Mouse (Mus musculus): ENCODE results near the gene Nexn. TPM values are rescaled to one million over a fixed set of nuclear protein-coding genes. Genes with fewer than 3 reads are reported as not detected.

Nexn gene
- total and polyA plus RNA-seq, 2 experiments: 0.28 TPM; not detected in 1

DNA sequence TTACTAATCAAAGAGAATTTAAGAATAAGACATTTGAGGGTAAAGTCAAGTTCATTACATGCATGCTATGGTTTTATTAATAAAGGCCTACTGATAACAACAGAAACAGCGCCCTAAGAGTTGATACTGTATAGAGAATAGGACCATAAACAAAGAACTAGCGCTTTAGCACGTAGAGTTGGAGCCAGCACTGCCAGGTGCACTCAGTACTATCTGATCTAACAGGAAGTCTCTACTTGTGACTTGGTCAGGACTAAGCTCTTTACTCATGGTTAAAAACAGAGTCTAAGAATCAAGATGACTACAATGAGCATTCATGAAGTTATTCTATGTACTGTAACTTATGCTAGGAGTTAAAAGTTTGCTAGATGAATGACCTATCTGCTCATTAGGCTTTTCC is 61.6 kb downstream of the Nexn start:
- H3K27ac ChIP-seq (replicated peaks; ENCODE audit: insufficient read depth, low read depth, low read length): no peak overlapping the region
- H3K36me3 ChIP-seq (ENCODE audit: control insufficient read depth, insufficient read depth, low read length): no peaks in the 10 kb centered on the region
- no peak overlapping the region for H3K9ac ChIP-seq (ENCODE audit: low read depth, low read length)
- H3K4me3 ChIP-seq (ENCODE audit: insufficient read depth, low read depth, low read length): no peak overlapping the region
- DNase-seq (ENCODE audit: extremely low read depth, low read depth, low spot score): no peak
- 88% methylated on average over 3 of the region's 3 CpGs for WGBS
- no peaks in the 10 kb centered on the region for H3K27me3 ChIP-seq (ENCODE audit: control insufficient read depth, insufficient read depth, low read length)
- H3K4me1 ChIP-seq (ENCODE audit: control insufficient read depth, insufficient read depth, low read length): peaks cover 8% of the 10 kb centered on the region
- peaks cover 6% of the 10 kb centered on the region; the same call in 1 of the 2 replicates for H3K79me2 ChIP-seq (ENCODE audit: control insufficient read depth, insufficient read depth, low read length)
- no peak for TF ChIP-seq POLR2A (IDR thresholded peaks at IDR 0.05; ENCODE audit: extremely low read depth, insufficient read depth, low read length)
- no peak for TF ChIP-seq CTCF (IDR thresholded peaks at IDR 0.05; ENCODE audit: low read depth, low read length)

DNA sequence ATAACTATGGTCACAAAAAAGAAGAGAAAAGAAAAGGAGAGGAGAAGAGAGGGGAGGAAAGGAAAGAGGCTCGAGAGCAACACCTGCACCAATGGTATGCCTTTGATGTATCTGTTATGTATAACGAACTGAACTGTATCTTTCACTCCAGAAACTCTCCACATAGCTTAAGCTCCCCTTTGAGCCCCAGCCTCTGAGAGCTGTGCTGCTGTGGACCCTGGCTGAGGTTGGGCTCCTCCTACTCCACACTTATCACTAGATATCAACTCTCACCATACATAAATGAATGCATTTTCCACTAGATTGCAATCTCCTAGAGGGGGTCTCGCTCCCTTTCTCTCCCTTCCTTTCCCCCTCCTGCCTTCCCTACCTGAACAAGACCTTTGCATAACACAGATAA is 62.2 kb downstream of the Nexn start:
- 81% methylated on average over 3 of the region's 3 CpGs for WGBS
- no peak overlapping the region for H3K27ac ChIP-seq (replicated peaks; ENCODE audit: insufficient read depth, low read depth, low read length)
- no peaks in the 10 kb centered on the region for H3K27me3 ChIP-seq (ENCODE audit: control insufficient read depth, insufficient read depth, low read length)
- H3K36me3 ChIP-seq (ENCODE audit: control insufficient read depth, insufficient read depth, low read length): no peaks in the 10 kb centered on the region
- TF ChIP-seq POLR2A (IDR thresholded peaks at IDR 0.05; ENCODE audit: extremely low read depth, insufficient read depth, low read length) (no peak), CTCF (IDR thresholded peaks at IDR 0.05; ENCODE audit: low read depth, low read length) (no peak)
- DNase-seq (ENCODE audit: extremely low read depth, low read depth, low spot score): no peak
- H3K4me3 ChIP-seq (ENCODE audit: insufficient read depth, low read depth, low read length): no peak overlapping the region
- peaks cover 6% of the 10 kb centered on the region for H3K4me1 ChIP-seq (ENCODE audit: control insufficient read depth, insufficient read depth, low read length)
- H3K79me2 ChIP-seq (ENCODE audit: control insufficient read depth, insufficient read depth, low read length): peaks cover 8% of the 10 kb centered on the region; the same call in 1 of the 2 replicates
- no peak overlapping the region for H3K9ac ChIP-seq (ENCODE audit: low read depth, low read length)

DNA sequence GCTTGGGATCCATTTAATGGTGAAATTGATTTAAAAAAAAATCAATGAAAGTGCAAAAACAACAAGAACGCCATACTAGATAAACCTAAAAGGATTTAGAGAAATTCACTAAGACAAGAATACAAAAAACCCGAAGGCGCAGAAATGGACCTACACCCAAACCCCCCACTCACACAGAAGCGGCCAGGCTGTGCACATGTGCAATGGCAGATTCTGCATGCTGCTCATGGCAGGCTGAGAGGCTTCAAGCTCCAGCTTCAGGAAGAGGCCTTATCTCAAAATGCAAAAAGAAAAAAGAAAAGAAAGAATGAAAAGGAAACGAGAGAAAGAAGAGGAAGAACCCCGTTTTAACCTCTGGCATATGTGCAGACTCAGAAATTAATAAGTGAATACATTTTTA is 62.7 kb downstream of the Nexn start:
- H3K27me3 ChIP-seq (ENCODE audit: control insufficient read depth, insufficient read depth, low read length): no peaks in the 10 kb centered on the region
- TF ChIP-seq POLR2A (IDR thresholded peaks at IDR 0.05; ENCODE audit: extremely low read depth, insufficient read depth, low read length): no peak
- no peak for TF ChIP-seq CTCF (IDR thresholded peaks at IDR 0.05; ENCODE audit: low read depth, low read length)
- H3K36me3 ChIP-seq (ENCODE audit: control insufficient read depth, insufficient read depth, low read length): no peaks in the 10 kb centered on the region
- DNase-seq (ENCODE audit: extremely low read depth, low read depth, low spot score): no peak
- H3K4me1 ChIP-seq (ENCODE audit: control insufficient read depth, insufficient read depth, low read length): peaks cover 4% of the 10 kb centered on the region
- no peak overlapping the region for H3K9ac ChIP-seq (ENCODE audit: low read depth, low read length)
- H3K79me2 ChIP-seq (ENCODE audit: control insufficient read depth, insufficient read depth, low read length): peaks cover 6% of the 10 kb centered on the region; the same call in 1 of the 2 replicates
- no peak overlapping the region for H3K4me3 ChIP-seq (ENCODE audit: insufficient read depth, low read depth, low read length)
- WGBS: 78% methylated on average over 6 of the region's 6 CpGs
- no peak overlapping the region for H3K27ac ChIP-seq (replicated peaks; ENCODE audit: insufficient read depth, low read depth, low read length)

DNA sequence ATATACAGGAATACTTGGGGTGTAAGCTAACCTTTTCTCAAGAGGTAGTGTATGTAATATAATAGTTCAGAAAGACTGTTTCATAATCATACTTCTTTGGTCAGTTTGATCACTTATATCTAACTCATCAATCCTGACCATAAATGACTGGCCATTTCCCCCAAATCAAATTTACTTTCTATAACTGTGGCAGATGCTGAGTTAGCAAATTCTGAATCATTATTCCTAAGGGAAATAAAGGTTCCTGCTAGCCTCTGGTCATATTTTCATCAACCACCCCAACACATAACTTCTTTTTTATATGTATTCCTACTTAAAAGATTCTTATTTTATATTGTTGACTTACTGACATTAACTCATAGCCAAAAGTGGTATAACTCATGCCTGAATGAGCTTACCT is 63.2 kb downstream of the Nexn start:
- TF ChIP-seq POLR2A (IDR thresholded peaks at IDR 0.05; ENCODE audit: extremely low read depth, insufficient read depth, low read length) (no peak), CTCF (IDR thresholded peaks at IDR 0.05; ENCODE audit: low read depth, low read length) (no peak)
- H3K4me3 ChIP-seq (ENCODE audit: insufficient read depth, low read depth, low read length): no peak overlapping the region
- H3K27ac ChIP-seq (replicated peaks; ENCODE audit: insufficient read depth, low read depth, low read length): no peak overlapping the region
- H3K36me3 ChIP-seq (ENCODE audit: control insufficient read depth, insufficient read depth, low read length): no peaks in the 10 kb centered on the region
- H3K4me1 ChIP-seq (ENCODE audit: control insufficient read depth, insufficient read depth, low read length): peaks cover 3% of the 10 kb centered on the region; the same call in 1 of the 2 replicates
- H3K9ac ChIP-seq (ENCODE audit: low read depth, low read length): no peak overlapping the region
- no peak for DNase-seq (ENCODE audit: extremely low read depth, low read depth, low spot score)
- peaks cover 5% of the 10 kb centered on the region; the same call in 1 of the 2 replicates for H3K79me2 ChIP-seq (ENCODE audit: control insufficient read depth, insufficient read depth, low read length)
- H3K27me3 ChIP-seq (ENCODE audit: control insufficient read depth, insufficient read depth, low read length): no peaks in the 10 kb centered on the region

DNA sequence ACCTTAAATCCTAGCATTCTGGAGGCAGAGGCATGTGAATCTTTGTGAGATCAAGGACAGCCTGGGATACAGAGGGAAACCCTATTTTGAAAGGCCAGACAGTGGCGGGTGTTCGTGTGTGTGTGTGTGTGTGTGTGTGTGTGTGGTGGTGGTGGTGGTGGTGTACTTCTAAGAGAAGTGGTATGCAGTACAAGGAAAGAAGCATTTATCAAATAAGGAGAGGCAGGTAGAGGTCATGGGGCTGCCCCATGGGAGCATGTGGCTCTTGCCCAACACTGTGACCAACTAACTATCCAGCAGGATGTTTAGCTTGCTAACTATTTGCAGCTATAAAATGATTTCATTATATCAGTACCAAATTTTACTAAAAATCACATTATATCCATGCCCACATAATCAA is 64.5 kb downstream of the Nexn start:
- H3K27ac ChIP-seq (replicated peaks; ENCODE audit: insufficient read depth, low read depth, low read length): peak overlapping the region; percentile 99
- peak; percentile 69 for DNase-seq (ENCODE audit: extremely low read depth, low read depth, low spot score)
- 21% methylated on average over 2 of the region's 2 CpGs for WGBS

DNA sequence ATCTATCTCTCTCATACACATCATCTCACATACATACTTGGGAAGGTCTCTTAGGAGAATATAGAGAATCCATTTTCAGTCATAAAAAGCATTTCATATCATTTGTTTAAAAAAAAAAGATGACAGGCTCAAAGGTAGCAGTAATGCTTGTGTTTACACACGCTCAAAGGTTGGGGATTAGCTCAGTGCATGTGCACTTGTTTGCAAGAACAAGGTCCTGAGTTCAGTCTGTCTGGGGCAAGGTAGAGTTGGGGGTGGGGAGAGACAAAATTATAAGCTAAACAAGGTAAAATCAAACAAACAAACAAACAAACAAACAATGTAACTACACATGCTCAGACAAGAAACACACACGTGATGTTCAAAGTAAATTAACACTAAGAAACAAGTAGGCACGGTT is 65.0 kb downstream of the Nexn start:
- Histone ChIP-seq H3K4me1 (ENCODE audit: control insufficient read depth, insufficient read depth, low read length) (peaks cover 3% of the 10 kb centered on the region; the same call in 1 of the 2 replicates), H3K9ac (ENCODE audit: low read depth, low read length) (no peak overlapping the region), H3K36me3 (ENCODE audit: control insufficient read depth, insufficient read depth, low read length) (no peaks in the 10 kb centered on the region), H3K27me3 (ENCODE audit: control insufficient read depth, insufficient read depth, low read length) (no peaks in the 10 kb centered on the region), H3K4me3 (ENCODE audit: insufficient read depth, low read depth, low read length) (no peak overlapping the region), H3K27ac (replicated peaks; ENCODE audit: insufficient read depth, low read depth, low read length) (peak overlapping the region; percentile 99), H3K79me2 (ENCODE audit: control insufficient read depth, insufficient read depth, low read length) (peaks cover 2% of the 10 kb centered on the region; the same call in 1 of the 2 replicates)
- DNase-seq (ENCODE audit: extremely low read depth, low read depth, low spot score): peak; percentile 95
- TF ChIP-seq CTCF (IDR thresholded peaks at IDR 0.05; ENCODE audit: low read depth, low read length) (no peak), POLR2A (IDR thresholded peaks at IDR 0.05; ENCODE audit: extremely low read depth, insufficient read depth, low read length) (no peak)
- WGBS: 28% methylated on average over 3 of the region's 3 CpGs

More for the DNA sequence above, 64.5 kb downstream of the Nexn start:
- H3K4me3 ChIP-seq (ENCODE audit: insufficient read depth, low read depth, low read length): no peak overlapping the region
- peaks cover 2% of the 10 kb centered on the region; the same call in 1 of the 2 replicates for H3K79me2 ChIP-seq (ENCODE audit: control insufficient read depth, insufficient read depth, low read length)
- TF ChIP-seq POLR2A (IDR thresholded peaks at IDR 0.05; ENCODE audit: extremely low read depth, insufficient read depth, low read length) (no peak), CTCF (IDR thresholded peaks at IDR 0.05; ENCODE audit: low read depth, low read length) (no peak)
- no peaks in the 10 kb centered on the region for H3K27me3 ChIP-seq (ENCODE audit: control insufficient read depth, insufficient read depth, low read length)
- peak overlapping the region; percentile 35; the same call in 1 of the 2 replicates for H3K9ac ChIP-seq (ENCODE audit: low read depth, low read length)
- H3K4me1 ChIP-seq (ENCODE audit: control insufficient read depth, insufficient read depth, low read length): peaks cover 3% of the 10 kb centered on the region; the same call in 1 of the 2 replicates
- no peaks in the 10 kb centered on the region for H3K36me3 ChIP-seq (ENCODE audit: control insufficient read depth, insufficient read depth, low read length)
